Mouse (Mus musculus) retina, adult 2 months (tissue): ENCODE measurements around the gene Sfr1.

ENCODE experiments used
- DNase-seq: peaks from one replicate; pipeline ENCODE4 v3.0.0-alpha.2; 2012; ENCODE audit warnings: low read depth, low spot score

The Sfr1 gene

GRCm38 (mm10) chr19:47731071-47731881 is at the start of gene Sfr1:
TSS of gene Sfr1 (plus strand) at chr19:47731682.
- DNase-seq, result peak; percentile 93

- DNase-seq, result no peak
These were observed 41.9 kb upstream of the Sfr1 start for GRCm38 (mm10) chr19:47689592-47689991.

GRCm38 (mm10) chr19:47691994-47692393 is 39.5 kb upstream of the Sfr1 start, which contains the start of gene Col17a1:
TSS of gene Col17a1 (minus strand) at chr19:47692094.
- no peak for DNase-seq

GRCm38 (mm10) chr19:47695725-47696124 is 35.8 kb upstream of the Sfr1 start:
- no peak for DNase-seq

GRCm38 (mm10) chr19:47696411-47696810 is 35.1 kb upstream of the Sfr1 start:
- no peak for DNase-seq

- no peak for DNase-seq
These were observed 34.4 kb upstream of the Sfr1 start for GRCm38 (mm10) chr19:47697067-47697466.

GRCm38 (mm10) chr19:47698266-47698665 is 33.2 kb upstream of the Sfr1 start:
- no peak for DNase-seq

GRCm38 (mm10) chr19:47699743-47700142 is 31.7 kb upstream of the Sfr1 start:
- no peak for DNase-seq

- DNase-seq, result no peak
These were observed 31.0 kb upstream of the Sfr1 start for GRCm38 (mm10) chr19:47700509-47700908.

GRCm38 (mm10) chr19:47705080-47705771 is 26.3 kb upstream of the Sfr1 start:
- DNase-seq, result no peak

- no peak for DNase-seq
These were observed 25.6 kb upstream of the Sfr1 start for GRCm38 (mm10) chr19:47705772-47706309.

- DNase-seq, result no peak
These were observed 21.1 kb upstream of the Sfr1 start for GRCm38 (mm10) chr19:47710376-47710775.

GRCm38 (mm10) chr19:47713457-47713856 is 18.0 kb upstream of the Sfr1 start:
- DNase-seq, result no peak

- DNase-seq, result no peak
These were observed 15.3 kb upstream of the Sfr1 start for GRCm38 (mm10) chr19:47716144-47716543.

GRCm38 (mm10) chr19:47719147-47719546 is 12.3 kb upstream of the Sfr1 start:
- no peak for DNase-seq

GRCm38 (mm10) chr19:47722471-47722870 is 9.0 kb upstream of the Sfr1 start:
- DNase-seq, result no peak

- no peak for DNase-seq
These were observed 6.6 kb upstream of the Sfr1 start for GRCm38 (mm10) chr19:47724903-47725302.

GRCm38 (mm10) chr19:47725643-47726140 is 5.8 kb upstream of the Sfr1 start:
- no peak for DNase-seq

GRCm38 (mm10) chr19:47730691-47731070 is 801 bp upstream of the Sfr1 start:
- no peak for DNase-seq

GRCm38 (mm10) chr19:47731931-47732330 is 449 bp downstream of the Sfr1 start:
- DNase-seq, result peak; percentile 41

GRCm38 (mm10) chr19:47747072-47747471 is 15.6 kb downstream of the Sfr1 start:
- DNase-seq, result no peak

- no peak for DNase-seq
These were observed 17.5 kb downstream of the Sfr1 start for GRCm38 (mm10) chr19:47748950-47749349.
